In the genomic region with DNA sequence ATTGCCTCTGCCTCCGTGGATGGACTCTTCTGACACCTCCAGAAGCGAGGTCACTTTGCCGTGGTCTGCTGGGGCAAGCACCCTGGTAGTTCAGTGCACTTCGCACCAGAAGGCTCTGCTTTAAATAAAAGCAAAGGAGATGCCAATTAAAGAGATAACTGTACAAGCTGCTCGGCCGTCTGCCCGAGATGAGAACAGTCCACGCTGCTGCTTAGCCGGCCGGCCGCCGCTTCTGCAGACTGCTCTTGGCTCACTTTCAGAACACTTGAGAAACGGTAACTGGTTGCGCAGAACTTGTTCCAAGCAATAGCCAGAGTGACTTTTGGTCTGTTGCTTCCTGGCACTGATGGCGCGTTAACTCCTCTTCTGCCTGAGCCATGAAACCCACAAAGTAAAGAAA, we compare ENCODE assay signal across 7 mouse cellular contexts.
DNase-seq lines count a peak whose midpoint lies in the region; ATAC-seq lines count a peak whose summit lies in the region.

No protein-coding gene starts in this region.

- peak; percentile 79 for ATAC-seq in frontal cortex, adult (ENCODE audit: low TSS enrichment)
- peak; percentile 23; the same call in 1 of the 2 replicates for ATAC-seq in neutrophil, adult 5-6 weeks (ENCODE audit: extremely low read depth, insufficient number of reproducible peaks, low FRiP score, poor library complexity, severe bottlenecking)
- no peak for ATAC-seq in erythroblast, adult 5-6 weeks (replicated peaks; ENCODE audit: low FRiP score, poor library complexity, severe bottlenecking)

- intact Hi-C loops in heart, postnatal 14 days (cut with DNase I) = no loop called here
- intact Hi-C loops in left cerebral cortex, postnatal 4 days (cut with DNase I) = no loop called here

- peak; percentile 34 for DNase-seq in CD4-positive helper T cell, adult 2 months (ENCODE audit: low read depth, low spot score)
- peak; percentile 9 for DNase-seq in R1 (ENCODE audit: low read depth, low spot score)
- DNase-seq in heart, postnatal 14 days = peak; percentile 76 to 81
- peak; percentile 59 for DNase-seq in left cerebral cortex, postnatal 4 days

Comparison
In these comparisons a context has a peak if more than half of its experiments do, and no peak if none do; other contexts are left out.
1. DNase-seq: peak in every context shown above with its lines; median percentile 78 in heart, postnatal 14 days; 59 in left cerebral cortex, postnatal 4 days; 34 in CD4-positive helper T cell, adult 2 months; 9 in R1.